Mouse (Mus musculus) central nervous system, embryonic 18 days (tissue): ENCODE measurements around the gene Tmem51. TPM values are rescaled to one million over a fixed set of nuclear protein-coding genes. Genes with fewer than 3 reads are reported as not detected.

Experiments
- polyA plus RNA-seq: library from polyadenylated mRNA; depleted of rRNA; stranded (reverse); fragments of >200 nt; gene quantifications from 2 replicates; pipeline ENCODE4 v1.2.3, GENCODE M21; 2012; rRNA removed

Tmem51 gene
- polyA plus RNA-seq: 4.8 and 6.4 TPM in 2 replicates

GRCm38 (mm10) chr4:142084131-142084899 lies at the start of gene Tmem51:
Gene Tmem51, minus strand, starts transcription at chr4:142084304.

GRCm38 (mm10) chr4:142014659-142015608 lies 69.2 kb downstream of the Tmem51 start, which contains the start of gene Fhad1:
Gene Fhad1, minus strand, starts transcription at chr4:142015082.

Other genes with a start within 250 kb of the Tmem51 start
- gene Ctrc, start 237.9 kb downstream of the Tmem51 start, polyA plus RNA-seq: not detected in 2 replicates
- 50.4 and 55.8 TPM in 2 replicates for gene Efhd2, start 209.4 kb downstream of the Tmem51 start, polyA plus RNA-seq
- gene Fhad1, start 69.2 kb downstream of the Tmem51 start, polyA plus RNA-seq: 2.5 and 3.0 TPM in 2 replicates
- gene Kazn, start 155.1 kb upstream of the Tmem51 start, polyA plus RNA-seq: 35.8 and 42.3 TPM in 2 replicates